Mouse (Mus musculus) embryonic facial prominence, embryonic 11.5 days (tissue): ENCODE measurements around the gene Opn1sw. TPM values are rescaled to one million over a fixed set of nuclear protein-coding genes. Genes with fewer than 3 reads are reported as not detected.
"Not testable (repeated sequence)": the region's sequence is repeated elsewhere in the genome, so short reads cannot be mapped to it uniquely, and the experiment has no call there.

Experiments used
- ATAC-seq: fragments of 200-750 bp; cut with Nextera tagmentation; replicated peaks from 2 replicates; pipeline ENCODE4 v1.8.0; 2017; ENCODE audit warnings: low read depth; ENCODE audit not compliant: insufficient number of reproducible peaks, low FRiP score, low TSS enrichment
- DNase-seq: peaks from one replicate; pipeline ENCODE4 v3.0.0-alpha.2; 2015; ENCODE audit warnings: low spot score
- H3K27ac ChIP-seq: fragments of 300-500 bp; sonication (generic); replicated peaks from 2 replicates; pipeline ENCODE4 v1.5.1; 2014; ENCODE audit warnings: mild to moderate bottlenecking, low read depth, low read length, control low read depth
- H3K27me3 ChIP-seq: fragments of 300-500 bp; sonication (generic); 2 replicates; pipeline ENCODE4 v1.6.1; 2014; ENCODE audit warnings: mild to moderate bottlenecking, low read length, moderate library complexity, mixed read lengths; ENCODE audit not compliant: control insufficient read depth, insufficient read depth
- H3K36me3 ChIP-seq: fragments of 300-500 bp; sonication (generic); replicated peaks from 2 replicates; pipeline ENCODE4 v1.6.1; 2014; ENCODE audit warnings: low read depth, mild to moderate bottlenecking, low read length, moderate library complexity, mixed read lengths; ENCODE audit not compliant: control insufficient read depth, insufficient read depth
- H3K4me1 ChIP-seq: fragments of 300-500 bp; sonication (generic); 2 replicates; pipeline ENCODE4 v1.6.1; 2014; ENCODE audit warnings: low read length, mixed read lengths; ENCODE audit not compliant: control insufficient read depth, insufficient read depth
- H3K4me2 ChIP-seq: fragments of 300-500 bp; sonication (generic); 2 replicates; pipeline ENCODE4 v1.6.1; 2014; ENCODE audit warnings: low read depth, mild to moderate bottlenecking, control low read depth, low read length, moderate library complexity
- H3K4me3 ChIP-seq: fragments of 300-500 bp; sonication (generic); 2 replicates; pipeline ENCODE4 v1.5.1; 2014; ENCODE audit warnings: low read depth, low read length, control low read depth
- H3K9ac ChIP-seq: fragments of 300-500 bp; sonication (generic); replicated peaks from 2 replicates; pipeline ENCODE4 v1.6.1; 2014; ENCODE audit warnings: mild to moderate bottlenecking, control low read depth, low read length
- H3K9me3 ChIP-seq: fragments of 300-500 bp; sonication (generic); replicated peaks from 2 replicates; pipeline ENCODE4 v1.6.1; 2016; ENCODE audit warnings: mild to moderate bottlenecking, low read length, inconsistent platforms, mixed read lengths; ENCODE audit not compliant: control insufficient read depth
- WGBS: fragments of 180-500 bp; shearing (Covaris S2); extraction: QIAGEN DNeasy Blood & Tissue Kit; methylation state at CpG from one replicate; pipeline ENCODE4 v1.1.7; 2014; 5-methylcytosine and 5-hydroxymethylcytosine counted together
- microRNA-seq: library from miRNA; unstranded; fragments of <30 nt; microRNA quantifications from one replicate; pipeline ENCODE4, GENCODE M21; 2016; ENCODE audit warnings: borderline number of aligned reads
- polyA plus RNA-seq: library from polyadenylated mRNA; unstranded; fragments of >200 nt; fragmentation: Nextera tagmentation; extraction: Ambion mirVana; gene quantifications from 2 replicates; pipeline ENCODE4 v1.2.1, GENCODE M21; 2014

Opn1sw gene
- polyA plus RNA-seq, 1 experiment from 2014 or later = 0.27 TPM

DNA sequence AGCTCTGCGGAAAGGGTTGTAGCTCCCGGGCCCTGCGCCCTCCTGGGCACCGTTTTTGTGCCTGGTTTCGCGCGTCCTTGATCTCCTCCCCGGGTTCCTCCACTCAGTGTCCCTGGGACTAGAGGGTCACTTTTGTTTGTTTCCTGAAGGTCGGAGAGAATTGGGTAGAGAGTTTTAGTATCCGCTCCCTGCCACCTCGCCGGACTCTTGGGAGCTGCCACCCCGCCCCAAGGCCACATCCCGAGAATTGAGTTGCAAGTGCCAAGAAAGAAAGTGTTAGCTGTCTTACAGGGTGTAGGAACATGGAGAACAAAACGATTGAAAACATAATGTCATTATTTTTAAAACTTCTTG is 39.9 kb downstream of the Opn1sw start:
- Histone ChIP-seq H3K4me3 (peak overlapping the region; percentile 96), H3K4me1 (no peaks in the 10 kb centered on the region), H3K4me2 (peak overlapping the region; percentile 56), H3K36me3 (no peaks in the 10 kb centered on the region), H3K27me3 (no peaks in the 10 kb centered on the region), H3K9me3 (no peaks in the 10 kb centered on the region), H3K27ac (peak overlapping the region; percentile 56; the same call in 1 of the 2 replicates), H3K9ac (peak overlapping the region; percentile 88)
- WGBS = under 1% methylated on average over 15 of the region's 15 CpGs
- peak; percentile 17; the same call in 1 of the 2 replicates for ATAC-seq
- no peak for DNase-seq

GRCm38 (mm10) chr6:29347665-29348370 is 40.5 kb downstream of the Opn1sw start, which contains the start of gene Calu:
Gene Calu, plus strand, starts transcription at chr6:29348069.
- under 1% methylated on average over 55 of the region's 55 CpGs for WGBS
- H3K27me3 ChIP-seq = no peaks in the 10 kb centered on the region

GRCm38 (mm10) chr6:29347189-29347588 is 41.1 kb downstream of the Opn1sw start:
- Histone ChIP-seq H3K9ac (peak overlapping the region; percentile 84), H3K4me2 (peak overlapping the region; percentile 49), H3K9me3 (no peaks in the 10 kb centered on the region), H3K4me3 (peak overlapping the region; percentile 96), H3K36me3 (no peaks in the 10 kb centered on the region), H3K27ac (peak overlapping the region; percentile 80), H3K27me3 (no peaks in the 10 kb centered on the region), H3K4me1 (no peaks in the 10 kb centered on the region)
- no peak for DNase-seq
- 42% methylated on average over 7 of the region's 7 CpGs for WGBS
- ATAC-seq = no peak

More at GRCm38 (mm10) chr6:29347665-29348370, 40.5 kb downstream of the Opn1sw start, which contains the start of gene Calu:
- peak within 1 kb of the TSS; percentile 96 for H3K4me3 ChIP-seq
- H3K9ac ChIP-seq = peak within 1 kb of the TSS; percentile 88
- no peaks in the 10 kb centered on the region for H3K4me1 ChIP-seq
- no peaks in the 10 kb centered on the region for H3K36me3 ChIP-seq
- no peaks in the 10 kb centered on the region for H3K9me3 ChIP-seq
- peak; percentile 100 for DNase-seq
- H3K4me2 ChIP-seq = peak within 1 kb of the TSS; percentile 56
- ATAC-seq = peak; percentile 98
- H3K27ac ChIP-seq = peak within 1 kb of the TSS; percentile 80

DNA sequence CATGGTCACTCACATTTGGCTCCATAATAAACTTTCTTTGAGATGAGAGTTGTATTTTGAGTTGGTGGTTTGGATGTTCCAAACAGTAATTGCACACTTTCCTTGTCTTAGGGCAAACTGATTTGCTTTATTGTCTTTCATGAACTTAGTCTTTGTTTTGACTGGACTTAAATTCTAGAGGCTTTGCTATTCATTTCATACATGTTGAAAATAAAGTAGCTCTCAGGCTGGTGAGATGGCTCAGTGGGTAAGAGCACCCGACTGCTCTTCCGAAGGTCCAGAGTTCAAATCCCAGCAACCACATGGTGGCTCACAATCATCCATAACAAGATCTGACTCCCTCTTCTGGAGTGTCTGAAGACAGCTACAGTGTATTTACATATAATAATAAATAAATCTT is 41.8 kb downstream of the Opn1sw start:
- 93% methylated on average over 2 of the region's 2 CpGs for WGBS
- H3K36me3 ChIP-seq, H3K27me3 ChIP-seq, ATAC-seq, H3K9ac ChIP-seq, H3K4me3 ChIP-seq, H3K27ac ChIP-seq, H3K4me2 ChIP-seq, DNase-seq, H3K9me3 ChIP-seq, H3K4me1 ChIP-seq: not testable (repeated sequence)

DNA sequence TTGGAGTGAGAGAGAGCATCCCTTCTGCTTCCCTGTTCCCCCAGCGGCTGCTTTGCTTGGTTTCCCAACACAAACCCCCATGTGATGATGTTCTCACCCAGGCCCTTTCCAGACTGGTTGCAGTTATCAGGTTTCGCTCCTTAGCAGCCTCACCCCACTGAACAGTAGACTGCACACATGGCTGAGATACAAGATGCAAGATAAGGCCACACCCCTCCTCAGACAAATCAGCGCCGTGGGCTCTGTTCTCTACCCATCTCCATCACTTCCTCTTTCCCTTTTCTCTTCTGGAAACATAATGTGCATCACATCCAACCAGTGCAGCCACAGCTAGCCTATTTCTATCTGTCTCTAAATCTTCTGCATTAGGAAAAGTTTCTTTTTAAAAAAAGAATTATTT is 58.8 kb downstream of the Opn1sw start:
- no peaks in the 10 kb centered on the region for H3K36me3 ChIP-seq
- ATAC-seq (no peak), DNase-seq (no peak)
- 63% methylated on average over 4 of the region's 4 CpGs for WGBS
- no peaks in the 10 kb centered on the region for H3K9me3 ChIP-seq
- no peaks in the 10 kb centered on the region for H3K4me1 ChIP-seq
- H3K4me2 ChIP-seq = no peak overlapping the region
- no peak overlapping the region for H3K9ac ChIP-seq
- no peak overlapping the region for H3K4me3 ChIP-seq
- no peak overlapping the region for H3K27ac ChIP-seq
- H3K27me3 ChIP-seq = no peaks in the 10 kb centered on the region

DNA sequence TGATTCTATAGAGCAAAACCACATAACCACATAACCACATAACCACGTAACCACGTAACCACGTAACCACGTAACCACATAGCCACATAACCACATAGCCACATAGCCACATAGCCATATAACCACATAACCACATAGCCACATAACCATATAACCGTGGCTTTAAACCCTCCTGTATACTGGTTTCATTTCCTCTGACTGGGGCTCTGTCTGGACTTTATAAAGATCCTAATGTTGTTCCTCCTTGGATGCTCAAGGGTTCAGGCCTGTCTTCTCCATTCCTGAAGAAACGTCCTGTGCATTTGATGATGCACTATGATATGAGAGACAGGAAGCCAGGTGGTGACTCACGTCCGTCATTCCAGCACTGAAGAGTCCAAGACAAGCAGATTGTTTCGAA is 61.3 kb downstream of the Opn1sw start:
- no peak for DNase-seq
- H3K27me3 ChIP-seq = no peaks in the 10 kb centered on the region
- H3K9ac ChIP-seq = no peak overlapping the region
- no peak for ATAC-seq
- no peaks in the 10 kb centered on the region for H3K4me1 ChIP-seq
- H3K36me3 ChIP-seq = no peaks in the 10 kb centered on the region
- WGBS = 88% methylated on average over 9 of the region's 9 CpGs
- H3K9me3 ChIP-seq = no peaks in the 10 kb centered on the region
- H3K27ac ChIP-seq = no peak overlapping the region
- H3K4me2 ChIP-seq = no peak overlapping the region
- no peak overlapping the region for H3K4me3 ChIP-seq

Small RNAs within 50 kb of the gene (microRNA-seq; reads per million reads assigned to microRNA genes)
- gene Gm26220 (not detected), gene Gm44354 (not detected)

Other genes starting within 250 kb of the Opn1sw start
- gene Rbm28, start 223.5 kb downstream of the Opn1sw start, polyA plus RNA-seq = 60.7 and 64.8 TPM in 2 replicates
- 1.3 and 1.5 TPM in 2 replicates for gene Prrt4, start 208.9 kb downstream of the Opn1sw start, polyA plus RNA-seq
- gene Impdh1, start 172.1 kb downstream of the Opn1sw start, polyA plus RNA-seq = 28.1 and 31.7 TPM in 2 replicates
- 35.0 and 41.6 TPM in 2 replicates for gene Hilpda, start 116.0 kb downstream of the Opn1sw start, polyA plus RNA-seq
- 0.57 and 0.79 TPM in 2 replicates for gene Fam71f2, start 108.9 kb downstream of the Opn1sw start, polyA plus RNA-seq
- gene Fam71f1, start 69.3 kb downstream of the Opn1sw start, polyA plus RNA-seq = not detected in 2 replicates
- 323 and 328 TPM in 2 replicates for gene Calu, start 40.4 kb downstream of the Opn1sw start, polyA plus RNA-seq
- gene Ccdc136, start 7.8 kb upstream of the Opn1sw start, polyA plus RNA-seq = 17.3 and 22.8 TPM in 2 replicates
- 2.2 and 3.2 TPM in 2 replicates for gene Flnc, start 44.8 kb upstream of the Opn1sw start, polyA plus RNA-seq
- 196 and 207 TPM in 2 replicates for gene Atp6v1f, start 79.2 kb upstream of the Opn1sw start, polyA plus RNA-seq
- not detected in 2 replicates for gene Atp6v1fnb, start 83.0 kb upstream of the Opn1sw start, polyA plus RNA-seq
- 10.0 and 14.6 TPM in 2 replicates for gene Kcp, start 119.5 kb upstream of the Opn1sw start, polyA plus RNA-seq
- 1.5 and 1.6 TPM in 2 replicates for gene Irf5, start 138.2 kb upstream of the Opn1sw start, polyA plus RNA-seq
- gene Tnpo3, start 221.4 kb upstream of the Opn1sw start, polyA plus RNA-seq = 117 and 125 TPM in 2 replicates